Mouse (Mus musculus) left cerebral cortex, postnatal 4 days (tissue): ENCODE measurements around the gene Edn2. TPM values are rescaled to one million over a fixed set of nuclear protein-coding genes. Genes with fewer than 3 reads are reported as not detected.
A peak's percentile ranks its signal among the peaks of the same experiment; 100 is the strongest.

Experiments
- DNase-seq: peaks from one replicate; pipeline ENCODE4 v3.0.0-alpha.2; 2022
- intact Hi-C: fragments of 180-260 bp; cut with DNase I; formaldehyde crosslinking; loops from one replicate; pipeline ENCODE4 v1.15.1; 2025
- total RNA-seq, 2 experiments: library from RNA; stranded (reverse); gene quantifications; 2 replicates each; pipeline ENCODE4 v1.2.3; 2021

Edn2 gene
- total RNA-seq: not detected

DNA sequence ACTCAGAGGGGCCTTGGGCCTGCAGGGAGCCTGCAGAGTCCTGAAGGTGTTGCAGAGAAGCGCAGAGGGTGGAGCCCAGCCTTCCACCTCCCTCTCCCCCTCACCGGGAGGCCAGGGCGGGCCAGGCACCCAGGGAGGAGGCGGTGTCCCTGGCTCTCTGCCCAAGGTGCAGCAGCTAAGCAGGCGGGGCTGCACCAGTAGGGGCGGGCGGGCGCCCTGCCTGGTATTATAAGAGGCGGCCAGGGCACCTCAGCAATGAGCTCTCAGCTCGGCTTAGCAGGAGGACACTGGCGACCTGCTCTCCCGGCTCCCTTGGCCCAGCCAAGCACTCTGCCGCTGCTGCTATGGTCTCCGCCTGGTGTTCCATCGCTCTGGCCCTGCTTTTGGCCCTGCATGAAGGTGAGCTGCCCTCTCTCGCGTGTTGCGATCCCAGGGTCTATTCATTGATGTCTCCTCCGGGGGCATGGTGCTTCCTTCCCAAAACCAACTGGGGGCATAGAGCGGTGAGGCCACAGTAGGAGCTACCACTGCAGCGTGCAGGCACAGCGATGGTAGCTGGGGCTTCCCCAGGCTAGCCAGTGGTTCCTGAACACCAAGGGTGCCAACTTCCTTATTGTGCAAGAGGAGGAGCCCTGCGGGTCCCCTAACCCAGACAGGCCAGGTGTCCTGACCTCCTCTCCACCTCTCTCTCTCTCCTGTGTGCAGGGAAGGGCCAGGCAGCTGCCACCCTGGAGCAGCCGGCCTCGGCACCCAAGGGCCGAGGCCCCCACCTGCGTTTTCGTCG lies at the start of gene Edn2:
Edn2 (plus strand) TSS at position 41 of the 784 bp plus-strand sequence.
- peak; percentile 36 for DNase-seq
- intact Hi-C loops: no loop called here

DNA sequence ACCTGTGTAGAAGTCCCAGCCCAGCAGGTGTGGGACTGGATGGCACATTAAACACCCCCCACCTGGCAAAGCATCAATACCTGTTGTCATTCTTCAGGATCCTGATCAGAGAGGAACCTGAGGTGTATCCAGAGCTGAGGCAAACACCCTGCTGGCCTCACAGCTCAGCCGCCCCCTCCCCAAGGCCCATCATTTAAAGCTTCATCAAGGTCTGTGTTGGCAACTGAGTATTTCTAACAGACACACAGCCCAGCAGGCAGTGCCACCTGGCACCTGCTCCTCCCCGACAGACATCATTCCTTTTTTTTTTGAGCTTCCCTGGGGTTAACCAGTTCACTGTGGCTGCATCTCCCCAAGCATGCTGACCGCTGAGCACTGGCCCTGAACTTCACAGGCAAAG lies 45.5 kb upstream of the Edn2 start:
- DNase-seq: no peak
- intact Hi-C loops: no loop called here

DNA sequence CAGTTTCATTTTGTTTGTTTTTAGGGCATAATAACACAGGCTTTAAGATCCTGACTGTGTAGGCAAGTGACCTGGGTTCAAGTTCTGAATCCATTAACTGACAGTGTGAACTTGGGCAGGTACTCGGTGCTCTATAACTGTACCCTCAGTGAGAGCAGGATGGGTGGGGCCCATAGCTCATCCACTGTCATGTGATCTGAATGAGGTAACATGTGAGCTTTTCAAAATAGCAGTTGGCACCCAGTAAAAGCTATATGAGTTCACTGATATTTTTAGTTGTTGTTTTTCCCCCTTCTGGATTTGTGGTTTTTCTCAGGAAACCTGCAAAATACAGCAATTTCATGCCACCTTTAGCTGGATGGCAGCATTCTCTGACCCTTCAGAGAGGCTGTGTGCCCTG lies 44.7 kb upstream of the Edn2 start:
- no peak for DNase-seq
- intact Hi-C loops: no loop called here

- peak; percentile 81 for DNase-seq
- intact Hi-C loops: no loop called here
Observed at GRCm38 (mm10) chr4:120120276-120120675, 40.7 kb upstream of the Edn2 start.

DNA sequence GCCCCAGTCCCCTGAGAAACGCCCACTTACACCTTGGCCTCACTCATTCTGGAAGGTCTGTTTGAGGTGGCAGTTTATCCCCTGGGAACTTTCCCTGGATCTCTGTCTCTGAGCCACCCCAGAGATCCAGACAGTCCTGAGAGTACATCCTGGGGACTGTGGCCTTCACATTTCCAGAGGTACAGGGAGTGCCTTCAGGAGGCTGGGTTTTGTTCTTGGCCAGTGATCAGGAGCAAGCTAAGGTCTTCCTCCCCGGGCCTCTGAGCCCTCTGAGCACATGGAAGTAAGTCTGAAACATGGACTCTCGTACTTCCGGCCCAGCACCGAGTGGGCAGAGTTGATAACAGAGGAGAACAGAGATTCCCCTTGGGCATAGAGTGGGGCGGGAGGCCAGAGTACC lies 36.4 kb upstream of the Edn2 start:
- intact Hi-C loops: loop anchor here (5.0 kb wide), 1 partner anchor 492 kb away; no protein-coding TSS in a partner anchor
- DNase-seq: no peak

DNA sequence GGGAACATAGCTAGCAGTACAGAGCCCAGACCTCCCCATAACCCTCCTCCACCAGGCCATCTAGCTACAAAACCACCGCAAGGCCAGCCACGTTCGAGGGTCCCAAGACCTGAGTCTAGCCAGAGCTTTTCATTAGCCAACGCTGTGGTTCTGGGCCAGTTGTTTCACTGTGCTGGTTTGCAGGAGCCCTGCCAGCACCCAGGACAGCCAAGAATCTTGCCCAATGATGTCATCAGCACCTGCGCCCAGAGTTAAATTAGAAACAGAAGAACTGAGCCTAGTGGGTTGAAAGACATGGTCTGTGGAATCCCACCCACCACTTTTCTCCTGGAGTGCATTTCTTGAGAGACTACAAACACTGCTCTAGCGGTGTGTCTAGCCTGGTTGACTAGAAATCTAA lies 35.0 kb upstream of the Edn2 start:
- peak; percentile 64 for DNase-seq
- intact Hi-C loops: loop anchor here (5.0 kb wide), 1 partner anchor 494 kb away; no protein-coding TSS in a partner anchor

- DNase-seq: no peak
- intact Hi-C loops: loop anchor here (5.0 kb wide), 1 partner anchor 495 kb away; no protein-coding TSS in a partner anchor
Observed at GRCm38 (mm10) chr4:120127333-120127732, 33.7 kb upstream of the Edn2 start.

DNA sequence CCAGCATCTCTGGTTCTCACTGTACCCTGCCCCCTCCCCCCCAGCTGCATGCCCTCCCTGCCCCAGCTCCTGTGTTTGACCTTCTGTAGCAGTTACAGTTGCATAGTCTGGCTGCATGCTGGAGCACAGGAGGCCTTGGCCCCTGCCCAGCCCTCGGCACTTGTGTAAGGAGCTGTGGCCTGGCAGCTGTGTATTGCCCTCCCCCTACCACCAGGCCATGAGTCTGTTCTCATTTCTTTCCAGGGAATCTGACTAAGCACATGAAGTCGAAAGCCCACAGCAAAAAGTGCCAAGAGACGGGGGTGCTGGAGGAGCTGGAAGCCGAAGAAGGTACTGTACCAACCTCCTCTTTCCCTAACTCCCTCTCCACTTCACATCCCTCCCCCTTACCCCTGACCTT lies 33.0 kb upstream of the Edn2 start:
- intact Hi-C loops: loop anchor here (5.0 kb wide), 1 partner anchor 496 kb away; no protein-coding TSS in a partner anchor
- DNase-seq: peak; percentile 87

- intact Hi-C loops: loop anchor here (5.0 kb wide), 1 partner anchor 497 kb away; no protein-coding TSS in a partner anchor
- peak; percentile 71 for DNase-seq
Observed at GRCm38 (mm10) chr4:120129233-120129885, 31.6 kb upstream of the Edn2 start.

- no peak for DNase-seq
- intact Hi-C loops: loop anchor here (10.0 kb wide), 1 partner anchor 244 kb away; no protein-coding TSS in a partner anchor
Observed at GRCm38 (mm10) chr4:120130926-120131325, 30.1 kb upstream of the Edn2 start.

DNA sequence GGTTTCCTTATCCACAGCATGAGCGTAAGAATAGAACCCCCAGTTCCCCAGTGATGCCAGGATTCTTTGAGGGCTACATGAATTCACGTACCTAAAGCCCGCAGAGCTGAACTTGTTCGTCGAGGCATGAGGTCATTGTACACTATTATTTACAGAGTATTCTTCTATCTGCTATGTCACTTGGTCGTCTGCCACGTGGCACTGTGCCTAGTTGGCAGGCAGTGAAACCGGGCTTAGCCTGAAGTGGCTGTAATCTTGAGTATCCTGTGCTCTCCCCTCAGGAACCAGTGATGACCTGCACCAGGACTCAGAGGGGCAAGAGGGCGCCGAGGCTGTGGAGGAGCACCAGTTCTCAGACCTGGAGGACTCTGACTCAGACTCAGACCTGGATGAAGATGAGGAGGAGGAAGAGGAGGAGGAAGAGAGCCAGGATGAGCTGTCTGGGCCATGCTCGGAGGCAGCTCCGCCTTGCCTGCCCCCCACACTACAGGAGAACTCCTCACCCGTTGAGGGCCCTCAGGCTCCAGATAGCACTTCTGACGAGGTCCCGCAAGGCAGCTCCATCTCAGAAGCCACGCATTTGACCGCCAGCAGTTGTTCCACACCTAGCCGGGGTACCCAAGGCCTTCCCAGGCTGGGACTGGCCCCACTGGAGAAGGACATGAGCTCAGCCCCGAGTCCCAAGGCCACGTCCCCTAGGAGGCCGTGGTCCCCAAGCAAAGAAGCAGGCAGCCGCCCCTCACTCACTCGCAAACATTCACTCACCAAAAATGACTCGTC lies 29.4 kb upstream of the Edn2 start:
- peak; percentile 94 for DNase-seq
- intact Hi-C loops: loop anchor here (10.0 kb wide), 1 partner anchor 243 kb away; no protein-coding TSS in a partner anchor

- intact Hi-C loops: loop anchor here (10.0 kb wide), 1 partner anchor 241 kb away; no protein-coding TSS in a partner anchor
- DNase-seq: peak; percentile 43
Observed at GRCm38 (mm10) chr4:120134223-120134622, 26.8 kb upstream of the Edn2 start.

GRCm38 (mm10) chr4:120141810-120142209 lies 19.2 kb upstream of the Edn2 start:
- no peak for DNase-seq

DNA sequence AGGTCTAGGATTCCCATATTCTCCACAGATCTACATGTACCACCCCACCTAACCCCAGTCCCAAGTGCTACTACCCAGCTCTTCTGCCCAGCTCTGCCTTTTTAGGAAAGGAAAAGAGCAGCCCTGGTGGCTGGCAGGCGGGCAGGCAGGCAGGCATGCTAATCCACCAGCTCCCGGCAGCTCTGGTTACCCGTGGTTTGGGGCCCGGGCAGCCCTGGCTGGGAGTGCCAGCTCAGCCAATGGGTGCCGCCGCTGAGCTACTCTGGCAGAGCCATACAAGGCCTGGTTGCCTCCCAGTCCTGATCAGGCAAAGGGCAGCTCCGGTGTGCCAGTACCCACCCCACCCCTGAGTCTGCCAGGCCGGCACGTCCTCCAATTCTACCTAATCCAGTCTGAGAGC lies 18.1 kb upstream of the Edn2 start:
- no peak for DNase-seq

More at GRCm38 (mm10) chr4:120141810-120142209, 19.2 kb upstream of the Edn2 start:
- intact Hi-C loops: no loop called here

GRCm38 (mm10) chr4:120144343-120144742 lies 16.7 kb upstream of the Edn2 start:
- intact Hi-C loops: no loop called here
- DNase-seq: no peak

More for the DNA sequence above, 18.1 kb upstream of the Edn2 start:
- intact Hi-C loops: no loop called here

DNA sequence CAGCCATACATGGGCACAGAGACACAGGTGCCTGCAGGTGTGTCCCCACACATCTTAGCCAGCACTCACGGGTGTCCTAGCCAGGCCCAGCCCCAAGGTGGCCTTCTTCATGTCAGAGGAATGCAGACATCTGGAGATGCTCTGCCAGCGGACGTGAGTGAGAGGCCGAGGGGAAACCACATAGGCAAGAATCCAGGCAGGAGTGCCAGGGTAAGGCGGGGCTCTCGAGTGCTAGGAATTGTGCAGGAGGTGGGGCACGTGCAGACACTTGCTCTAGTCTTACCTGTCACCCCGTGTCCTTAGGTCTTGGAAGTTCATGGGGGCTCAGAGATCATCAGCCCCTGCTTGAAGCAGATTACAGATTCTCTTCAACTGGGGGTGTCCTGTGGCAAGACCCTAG lies 15.1 kb upstream of the Edn2 start:
- intact Hi-C loops: no loop called here
- no peak for DNase-seq

- DNase-seq: peak; percentile 70
- intact Hi-C loops: no loop called here
Observed at GRCm38 (mm10) chr4:120148291-120149141, 12.5 kb upstream of the Edn2 start.

GRCm38 (mm10) chr4:120149142-120149524 lies 11.9 kb upstream of the Edn2 start:
- intact Hi-C loops: no loop called here
- no peak for DNase-seq

- no peak for DNase-seq
- intact Hi-C loops: no loop called here
Observed at GRCm38 (mm10) chr4:120150345-120150920, 10.6 kb upstream of the Edn2 start.

- DNase-seq: no peak
- intact Hi-C loops: no loop called here
Observed at GRCm38 (mm10) chr4:120151906-120152305, 9.1 kb upstream of the Edn2 start.
